Mouse (Mus musculus) embryonic facial prominence, embryonic 15.5 days (tissue): ENCODE measurements around the gene Cyb5rl. TPM values are rescaled to one million over a fixed set of nuclear protein-coding genes. Genes with fewer than 3 reads are reported as not detected.

Source experiments
- ATAC-seq: fragments of 200-750 bp; cut with Nextera tagmentation; 2 replicates; pipeline ENCODE4 v1.8.0; 2017; ENCODE audit warnings: low read depth, moderate TSS enrichment; ENCODE audit not compliant: insufficient number of reproducible peaks, low FRiP score, low TSS enrichment
- H3K27ac ChIP-seq: fragments of 300-500 bp; sonication (generic); replicated peaks from 2 replicates; pipeline ENCODE4 v1.5.1; 2015; ENCODE audit warnings: mild to moderate bottlenecking, inconsistent platforms
- H3K27me3 ChIP-seq: fragments of 300-500 bp; sonication (generic); 2 replicates; pipeline ENCODE4 v1.6.1; 2015; ENCODE audit warnings: inconsistent platforms
- H3K36me3 ChIP-seq: fragments of 300-500 bp; sonication (generic); 2 replicates; pipeline ENCODE4 v1.6.1; 2015; ENCODE audit warnings: mild to moderate bottlenecking, inconsistent platforms
- H3K4me1 ChIP-seq: fragments of 300-500 bp; sonication (generic); 2 replicates; pipeline ENCODE4 v1.6.1; 2015; ENCODE audit warnings: inconsistent platforms
- H3K4me2 ChIP-seq: fragments of 300-500 bp; sonication (generic); replicated peaks from 2 replicates; pipeline ENCODE4 v1.6.1; 2015; ENCODE audit warnings: mild to moderate bottlenecking, inconsistent platforms
- H3K4me3 ChIP-seq: fragments of 300-500 bp; sonication (generic); replicated peaks from 2 replicates; pipeline ENCODE4 v1.5.1; 2015; ENCODE audit warnings: mild to moderate bottlenecking, inconsistent platforms
- H3K9ac ChIP-seq: fragments of 300-500 bp; sonication (generic); 2 replicates; pipeline ENCODE4 v1.6.1; 2015; ENCODE audit warnings: inconsistent platforms
- H3K9me3 ChIP-seq: fragments of 300-500 bp; sonication (generic); replicated peaks from 2 replicates; pipeline ENCODE4 v1.6.1; 2016; ENCODE audit warnings: inconsistent platforms
- whole genome bisulfite sequencing: fragments of 180-500 bp; shearing (Covaris S2); methylation state at CpG from one replicate; pipeline ENCODE4 v1.1.7; 2015; 5-methylcytosine and 5-hydroxymethylcytosine counted together
- polyA plus RNA-seq: library from polyadenylated mRNA; unstranded; fragments of >200 nt; fragmentation: Nextera tagmentation; extraction: Ambion mirVana; gene quantifications from 2 replicates; pipeline ENCODE4 v1.2.1, GENCODE M21; 2015

Cyb5rl gene
- polyA plus RNA-seq, 1 experiment from 2014 or later, result 7.6 TPM

- H3K27ac ChIP-seq, result no peak overlapping the region
- WGBS, result 41% methylated on average over 8 of the region's 8 CpGs
- no peak overlapping the region for H3K9ac ChIP-seq
- H3K9me3 ChIP-seq, result no peaks in the 10 kb centered on the region
- no peak overlapping the region for H3K4me3 ChIP-seq
- H3K36me3 ChIP-seq, result no peaks in the 10 kb centered on the region
- no peaks in the 10 kb centered on the region for H3K27me3 ChIP-seq
- H3K4me1 ChIP-seq, result peaks cover 13% of the 10 kb centered on the region; the same call in 1 of the 2 replicates
- ATAC-seq, result no peak
- H3K4me2 ChIP-seq, result no peak overlapping the region
Measured at GRCm38 (mm10) chr4:107114278-107114677, 47.5 kb downstream of the Cyb5rl start.

DNA sequence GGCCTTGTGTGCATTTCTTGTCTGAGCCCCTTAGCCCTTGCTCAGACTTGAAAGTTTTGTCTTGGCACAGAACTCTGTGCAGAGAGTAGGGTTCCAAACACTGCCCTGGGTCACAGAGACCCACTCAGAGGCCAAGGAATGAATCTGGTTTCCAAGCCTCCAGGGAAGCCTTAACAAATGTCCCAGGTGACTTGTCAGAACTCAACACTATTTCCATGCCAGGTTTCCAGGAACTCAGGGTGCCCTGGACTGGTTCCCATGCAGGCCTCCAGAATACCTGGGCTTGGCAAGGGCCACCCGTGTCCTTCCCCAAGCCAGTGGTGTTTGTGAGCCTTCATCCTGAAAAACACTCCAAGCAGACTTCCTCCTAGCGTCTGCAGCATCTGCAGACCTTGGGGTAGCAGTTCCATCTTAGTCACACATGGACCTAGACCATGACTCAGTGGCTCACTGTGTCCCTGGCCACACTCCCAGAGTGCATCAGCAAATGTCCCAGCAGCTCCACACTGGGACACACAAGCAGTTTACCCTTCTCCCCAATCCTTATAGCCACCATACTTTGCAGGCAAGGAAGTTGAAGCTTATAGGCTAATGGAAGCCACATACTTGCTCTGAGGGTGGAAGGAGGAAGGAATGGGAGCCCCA lies 51.1 kb downstream of the Cyb5rl start:
- Histone ChIP-seq H3K9ac (no peak overlapping the region), H3K27me3 (no peaks in the 10 kb centered on the region), H3K9me3 (no peaks in the 10 kb centered on the region), H3K4me2 (no peak overlapping the region), H3K4me3 (no peak overlapping the region), H3K27ac (no peak overlapping the region), H3K36me3 (no peaks in the 10 kb centered on the region), H3K4me1 (peaks cover 24% of the 10 kb centered on the region)
- 76% methylated on average over 2 of the region's 2 CpGs for WGBS
- ATAC-seq, result no peak

DNA sequence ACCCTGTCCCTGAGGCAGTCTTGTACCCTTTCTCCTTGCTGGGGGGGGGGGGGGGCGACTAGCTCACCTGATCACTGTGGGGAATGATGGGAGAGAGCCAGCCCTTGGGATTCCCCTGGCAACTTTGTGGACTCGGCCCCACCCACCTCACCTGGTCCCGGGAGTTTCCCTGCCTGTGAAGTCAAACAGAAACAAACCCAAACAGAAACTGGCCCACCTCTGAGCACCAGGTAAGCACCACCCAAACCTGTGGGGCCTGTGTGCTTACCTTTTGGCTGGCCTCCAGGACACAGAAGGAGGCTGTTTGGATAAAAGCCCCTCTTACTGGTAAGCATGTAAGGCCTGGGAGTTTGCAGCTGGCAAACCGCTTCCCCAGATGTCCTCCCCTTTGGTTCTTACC lies 52.3 kb downstream of the Cyb5rl start:
- no peak for ATAC-seq
- H3K27me3 ChIP-seq, result no peaks in the 10 kb centered on the region
- 42% methylated on average over 4 of the region's 4 CpGs for WGBS
- H3K36me3 ChIP-seq, result no peaks in the 10 kb centered on the region
- H3K27ac ChIP-seq, result no peak overlapping the region
- no peak overlapping the region for H3K4me3 ChIP-seq
- peaks cover 28% of the 10 kb centered on the region for H3K4me1 ChIP-seq
- no peak overlapping the region for H3K9ac ChIP-seq
- no peaks in the 10 kb centered on the region for H3K9me3 ChIP-seq
- H3K4me2 ChIP-seq, result no peak overlapping the region

DNA sequence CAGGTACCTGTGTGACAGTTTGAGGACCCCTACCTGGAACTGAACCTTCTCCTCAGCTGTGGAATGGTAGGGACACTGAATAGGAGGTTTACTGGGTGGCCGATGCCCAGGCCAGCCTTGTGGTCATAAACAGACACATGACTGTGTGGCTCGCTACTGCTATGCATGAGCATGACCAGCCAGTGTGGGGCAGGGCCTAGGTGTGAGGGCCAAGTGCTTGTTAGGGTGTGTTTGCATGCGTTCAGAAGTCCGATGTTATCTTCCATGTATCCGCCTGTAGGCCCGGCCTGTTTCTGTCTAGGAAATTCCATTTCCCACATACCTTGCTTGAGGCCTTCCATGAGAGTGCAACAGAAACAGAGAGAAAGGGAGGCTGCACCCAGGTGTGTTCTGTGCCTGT lies 53.9 kb downstream of the Cyb5rl start:
- peaks cover 31% of the 10 kb centered on the region for H3K4me1 ChIP-seq
- H3K27me3 ChIP-seq, result no peaks in the 10 kb centered on the region
- H3K36me3 ChIP-seq, result no peaks in the 10 kb centered on the region
- 84% methylated on average over 6 of the region's 6 CpGs for WGBS
- no peaks in the 10 kb centered on the region for H3K9me3 ChIP-seq
- no peak overlapping the region for H3K27ac ChIP-seq
- ATAC-seq, result no peak
- H3K4me3 ChIP-seq, result no peak overlapping the region
- no peak overlapping the region for H3K4me2 ChIP-seq
- no peak overlapping the region for H3K9ac ChIP-seq

- H3K4me1 ChIP-seq, result peaks cover 31% of the 10 kb centered on the region
- no peaks in the 10 kb centered on the region for H3K27me3 ChIP-seq
- H3K9ac ChIP-seq, result no peak overlapping the region
- H3K36me3 ChIP-seq, result no peaks in the 10 kb centered on the region
- H3K4me3 ChIP-seq, result no peak overlapping the region
- WGBS, result 42% methylated on average over 12 of the region's 12 CpGs
- no peak for ATAC-seq
- no peaks in the 10 kb centered on the region for H3K9me3 ChIP-seq
- no peak overlapping the region for H3K4me2 ChIP-seq
- 0 out of 2 replicates have a peak overlapping the region, but pooled peaks have one; percentile 2 for H3K27ac ChIP-seq
Measured at GRCm38 (mm10) chr4:107121165-107121943, 54.6 kb downstream of the Cyb5rl start.

DNA sequence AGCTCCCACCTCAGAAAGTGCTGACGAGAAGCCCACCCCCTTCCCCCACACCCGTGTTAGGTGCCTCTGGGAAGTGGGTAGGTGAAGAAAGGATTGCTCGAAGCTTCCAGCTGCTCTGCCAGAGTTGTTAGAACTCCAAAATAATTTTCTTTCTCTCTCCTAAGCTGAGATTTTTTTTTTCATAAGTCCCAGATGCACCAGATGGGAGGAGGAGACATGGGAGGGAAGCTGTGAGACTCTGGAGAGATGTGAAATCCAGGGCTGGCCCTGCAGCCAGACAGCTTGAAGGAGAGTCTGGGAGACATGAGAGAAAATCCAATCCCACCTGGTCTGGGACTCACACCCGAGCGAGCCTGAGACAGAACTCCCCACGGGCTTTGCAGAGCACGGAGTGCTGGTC lies 57.6 kb downstream of the Cyb5rl start:
- Histone ChIP-seq H3K27me3 (no peaks in the 10 kb centered on the region), H3K4me2 (no peak overlapping the region), H3K36me3 (no peaks in the 10 kb centered on the region), H3K9me3 (no peaks in the 10 kb centered on the region), H3K4me1 (peaks cover 29% of the 10 kb centered on the region), H3K4me3 (no peak overlapping the region), H3K9ac (no peak overlapping the region), H3K27ac (0 out of 2 replicates have a peak overlapping the region, but pooled peaks have one; percentile 17)
- ATAC-seq, result no peak
- WGBS, result 44% methylated on average over 7 of the region's 7 CpGs

GRCm38 (mm10) chr4:107125101-107125500 lies 58.3 kb downstream of the Cyb5rl start:
- peaks cover 32% of the 10 kb centered on the region for H3K4me1 ChIP-seq
- H3K36me3 ChIP-seq, result no peaks in the 10 kb centered on the region
- no peaks in the 10 kb centered on the region for H3K27me3 ChIP-seq
- ATAC-seq, result no peak
- H3K9ac ChIP-seq, result no peak overlapping the region
- no peak overlapping the region for H3K27ac ChIP-seq
- H3K4me2 ChIP-seq, result no peak overlapping the region
- H3K4me3 ChIP-seq, result no peak overlapping the region
- 58% methylated on average over 5 of the region's 5 CpGs for WGBS
- no peaks in the 10 kb centered on the region for H3K9me3 ChIP-seq

GRCm38 (mm10) chr4:107126389-107126788 lies 59.6 kb downstream of the Cyb5rl start:
- no peak for ATAC-seq
- no peak overlapping the region for H3K9ac ChIP-seq
- H3K36me3 ChIP-seq, result no peaks in the 10 kb centered on the region
- H3K27ac ChIP-seq, result no peak overlapping the region
- no peak overlapping the region for H3K4me3 ChIP-seq
- H3K27me3 ChIP-seq, result no peaks in the 10 kb centered on the region
- no peaks in the 10 kb centered on the region for H3K9me3 ChIP-seq
- H3K4me1 ChIP-seq, result peaks cover 34% of the 10 kb centered on the region
- 58% methylated on average over 10 of the region's 10 CpGs for WGBS
- H3K4me2 ChIP-seq, result no peak overlapping the region

DNA sequence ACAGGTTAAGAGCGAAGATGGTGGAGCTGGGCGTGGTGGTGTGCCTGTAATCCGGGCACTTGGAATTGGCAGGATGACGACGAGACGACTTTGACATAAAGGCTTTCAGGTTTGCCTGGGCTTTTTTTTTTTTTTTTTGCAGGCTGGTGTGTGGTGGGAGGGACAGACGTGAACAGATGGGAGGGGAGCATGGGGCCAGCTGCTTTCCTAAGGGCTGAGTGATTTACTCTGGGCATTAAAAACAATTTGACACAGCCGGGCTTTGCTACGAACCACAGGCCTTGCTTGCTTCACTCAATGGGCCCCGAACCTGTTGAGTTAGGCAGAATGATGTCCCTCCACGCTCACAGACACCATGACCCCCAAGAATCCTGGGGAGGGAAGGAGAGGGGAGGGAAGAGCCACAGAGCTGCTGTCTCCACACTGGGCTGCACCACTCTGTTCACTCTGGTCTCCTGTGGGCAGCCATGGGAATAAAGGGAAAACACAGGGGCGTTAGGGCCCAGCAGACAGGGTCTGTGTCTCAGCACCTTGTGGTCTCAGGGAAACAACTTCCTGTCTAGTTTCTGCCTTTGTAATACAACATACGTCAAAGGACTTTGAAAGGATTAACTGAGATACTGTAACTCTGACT lies 60.2 kb downstream of the Cyb5rl start:
- no peak overlapping the region for H3K27ac ChIP-seq
- H3K36me3 ChIP-seq, result no peaks in the 10 kb centered on the region
- WGBS, result 46% methylated on average over 13 of the region's 13 CpGs
- no peak overlapping the region for H3K4me3 ChIP-seq
- H3K9ac ChIP-seq, result no peak overlapping the region
- H3K9me3 ChIP-seq, result no peaks in the 10 kb centered on the region
- peaks cover 29% of the 10 kb centered on the region for H3K4me1 ChIP-seq
- no peaks in the 10 kb centered on the region for H3K27me3 ChIP-seq
- H3K4me2 ChIP-seq, result no peak overlapping the region
- ATAC-seq, result no peak

GRCm38 (mm10) chr4:107127901-107128669 lies 61.3 kb downstream of the Cyb5rl start:
- Histone ChIP-seq H3K4me2 (no peak overlapping the region), H3K9ac (no peak overlapping the region), H3K36me3 (no peaks in the 10 kb centered on the region), H3K27me3 (no peaks in the 10 kb centered on the region), H3K4me3 (no peak overlapping the region), H3K27ac (0 out of 2 replicates have a peak overlapping the region, but pooled peaks have one; percentile 4), H3K9me3 (no peaks in the 10 kb centered on the region), H3K4me1 (peaks cover 29% of the 10 kb centered on the region)
- ATAC-seq, result peak; percentile 40; the same call in 1 of the 2 replicates
- 33% methylated on average over 13 of the region's 13 CpGs for WGBS

GRCm38 (mm10) chr4:107129373-107129772 lies 62.6 kb downstream of the Cyb5rl start:
- H3K9ac ChIP-seq, result no peak overlapping the region
- WGBS, result 77% methylated on average over 8 of the region's 8 CpGs
- H3K36me3 ChIP-seq, result no peaks in the 10 kb centered on the region
- no peak overlapping the region for H3K4me3 ChIP-seq
- ATAC-seq, result no peak
- no peaks in the 10 kb centered on the region for H3K9me3 ChIP-seq
- H3K4me1 ChIP-seq, result peaks cover 22% of the 10 kb centered on the region
- no peak overlapping the region for H3K4me2 ChIP-seq
- no peaks in the 10 kb centered on the region for H3K27me3 ChIP-seq
- no peak overlapping the region for H3K27ac ChIP-seq
